Mouse (Mus musculus) forebrain, embryonic 13.5 days (tissue): Measurements from ENCODE around the gene Atp1b4. TPM values are rescaled to one million over a fixed set of nuclear protein-coding genes. Genes with fewer than 3 reads are reported as not detected.

ENCODE experiments used
- polyA plus RNA-seq: library from polyadenylated mRNA; unstranded; fragments of >200 nt; fragmentation: Nextera tagmentation; extraction: Ambion mirVana; gene quantifications from 2 replicates; pipeline ENCODE4 v1.2.1, GENCODE M21; 2015

The Atp1b4 gene
- polyA plus RNA-seq, 1 experiment from 2014 or later = not detected

Other genes starting within 250 kb of the Atp1b4 start
- not detected in 2 replicates for gene Rhox10, start 249.7 kb upstream of the Atp1b4 start, polyA plus RNA-seq
- not detected in 2 replicates for gene Rhox11, start 231.0 kb upstream of the Atp1b4 start, polyA plus RNA-seq
- not detected in 2 replicates for gene Rhox12, start 205.3 kb upstream of the Atp1b4 start, polyA plus RNA-seq
- gene Rhox13, start 195.0 kb upstream of the Atp1b4 start, polyA plus RNA-seq = not detected in 2 replicates
- gene Zbtb33, start 126.4 kb upstream of the Atp1b4 start, polyA plus RNA-seq = 5.1 and 5.4 TPM in 2 replicates
- gene Tmem255a, start 63.7 kb upstream of the Atp1b4 start, polyA plus RNA-seq = 12.5 and 16.1 TPM in 2 replicates
- gene Lamp2, start 140.3 kb downstream of the Atp1b4 start, polyA plus RNA-seq = 48.0 and 49.6 TPM in 2 replicates